Mouse (Mus musculus) left cerebral cortex, postnatal 36 days (tissue): Measurements from ENCODE around the gene Meis2. TPM values are rescaled to one million over a fixed set of nuclear protein-coding genes. Genes with fewer than 3 reads are reported as not detected.

ENCODE experiments used
- DNase-seq, 2 experiments: peaks; one replicate each; pipeline ENCODE4 v3.0.0; 2021 to 2022; ENCODE audit warnings: low spot score in 2 of 2, mixed read lengths in 1 of 2
- intact Hi-C: fragments of 180-260 bp; cut with DNase I; formaldehyde crosslinking; loops from one replicate; pipeline ENCODE4 v1.15.1; 2025
- total RNA-seq, 2 experiments: library from RNA; stranded (reverse); gene quantifications; 2 replicates each; pipeline ENCODE4 v1.2.3; 2021

The Meis2 gene
- 100 to 1,000 TPM; 100 to 123 TPM for total RNA-seq

GRCm38 (mm10) chr2:116065570-116066005, at the start of gene Meis2:
Gene Meis2 (minus strand): TSS chr2:116065839.
- intact Hi-C loops: loop anchor here (2.0 to 10.0 kb wide), 4 partner anchors 103 to 1441 kb away; no protein-coding TSS in a partner anchor
- peak; percentile 82 to 83 for DNase-seq

GRCm38 (mm10) chr2:116106194-116106593, 40.6 kb upstream of the Meis2 start:
- intact Hi-C loops: loop anchor here (10.0 kb wide), 2 partner anchors 1251 to 1841 kb away; no protein-coding TSS in a partner anchor
- DNase-seq: peak in 1 of 2 experiments; percentile 7

- intact Hi-C loops: loop anchor here (10.0 kb wide), 2 partner anchors 1250 to 1840 kb away; no protein-coding TSS in a partner anchor
- DNase-seq: no peak
Observed at GRCm38 (mm10) chr2:116105179-116105578, 39.5 kb upstream of the Meis2 start.

GRCm38 (mm10) chr2:116103411-116103996, 37.9 kb upstream of the Meis2 start:
- no peak for DNase-seq
- intact Hi-C loops: loop anchor here (10.0 kb wide), 2 partner anchors 1249 to 1839 kb away; no protein-coding TSS in a partner anchor

- peak in 1 of 2 experiments; percentile 15 for DNase-seq
- intact Hi-C loops: loop anchor here (10.0 kb wide), 2 partner anchors 1246 to 1836 kb away; no protein-coding TSS in a partner anchor
Observed at GRCm38 (mm10) chr2:116101221-116101620, 35.6 kb upstream of the Meis2 start.

GRCm38 (mm10) chr2:116080961-116081360, 15.3 kb upstream of the Meis2 start:
- intact Hi-C loops: no loop called here

GRCm38 (mm10) chr2:116078841-116079240, 13.2 kb upstream of the Meis2 start:
- intact Hi-C loops: loop anchor here (10.0 kb wide), 1 partner anchor 354 kb away; no protein-coding TSS in a partner anchor
- DNase-seq: no peak

More at GRCm38 (mm10) chr2:116080961-116081360, 15.3 kb upstream of the Meis2 start:
- DNase-seq: no peak

- DNase-seq: no peak
- intact Hi-C loops: loop anchor here (10.0 kb wide), 1 partner anchor 353 kb away; no protein-coding TSS in a partner anchor
Observed at GRCm38 (mm10) chr2:116077716-116078115, 12.1 kb upstream of the Meis2 start.

- no peak for DNase-seq
- intact Hi-C loops: loop anchor here (10.0 kb wide), 1 partner anchor 352 kb away; no protein-coding TSS in a partner anchor
Observed at GRCm38 (mm10) chr2:116076752-116077480, 11.3 kb upstream of the Meis2 start.

GRCm38 (mm10) chr2:116075902-116076301, 10.3 kb upstream of the Meis2 start:
- DNase-seq: peak in 1 of 2 experiments; percentile 35
- intact Hi-C loops: loop anchor here (2.0 to 10.0 kb wide), 2 partner anchors 351 to 745 kb away; no protein-coding TSS in a partner anchor

- peak; percentile 20 to 40 for DNase-seq
- intact Hi-C loops: loop anchor here (2.0 to 10.0 kb wide), 2 partner anchors 351 to 745 kb away; no protein-coding TSS in a partner anchor
Observed at GRCm38 (mm10) chr2:116075477-116075876, 9.8 kb upstream of the Meis2 start.

- intact Hi-C loops: loop anchor here (2.0 to 10.0 kb wide), 2 partner anchors 350 to 746 kb away; no protein-coding TSS in a partner anchor
- DNase-seq: no peak
Observed at GRCm38 (mm10) chr2:116074726-116075440, 9.2 kb upstream of the Meis2 start.

GRCm38 (mm10) chr2:116074061-116074460, 8.4 kb upstream of the Meis2 start:
- intact Hi-C loops: loop anchor here (2.0 to 10.0 kb wide), 2 partner anchors 349 to 747 kb away; no protein-coding TSS in a partner anchor

GRCm38 (mm10) chr2:116073311-116073904, 7.8 kb upstream of the Meis2 start:
- intact Hi-C loops: loop anchor here (2.0 to 10.0 kb wide), 2 partner anchors 219 to 349 kb away; no protein-coding TSS in a partner anchor
- DNase-seq: no peak

More at GRCm38 (mm10) chr2:116074061-116074460, 8.4 kb upstream of the Meis2 start:
- no peak for DNase-seq

GRCm38 (mm10) chr2:116072706-116073105, 7.1 kb upstream of the Meis2 start:
- DNase-seq: no peak
- intact Hi-C loops: loop anchor here (2.0 to 10.0 kb wide), 2 partner anchors 218 to 348 kb away; no protein-coding TSS in a partner anchor

GRCm38 (mm10) chr2:116072321-116072640, 6.6 kb upstream of the Meis2 start:
- intact Hi-C loops: loop anchor here (2.0 to 10.0 kb wide), 2 partner anchors 217 to 347 kb away; no protein-coding TSS in a partner anchor
- DNase-seq: no peak

- peak; percentile 59 to 65 for DNase-seq
- intact Hi-C loops: loop anchor here (2.0 to 10.0 kb wide), 2 partner anchors 217 to 347 kb away; no protein-coding TSS in a partner anchor
Observed at GRCm38 (mm10) chr2:116071571-116072320, 6.1 kb upstream of the Meis2 start.
